Mouse (Mus musculus): ENCODE measurements at regions not wholly inside any gene's neighbourhood (a gene's known extent, or its start where the extent isn't known, plus 50 kb on each side); places are given as distances from the start of the nearest gene placed in this dataset.
"Not testable (repeated sequence)": the region's sequence is repeated elsewhere in the genome, so short reads cannot be mapped to it uniquely, and the experiment has no call there.

GRCm38 (mm10) chr12:106310171-106310570 is 300.1 kb downstream of the Vrk1 start:
- DNase-seq, result no peak

- DNase-seq, result peak in 1 of 2 experiments; percentile 1
Measured at GRCm38 (mm10) chr12:106310585-106311319, 300.7 kb downstream of the Vrk1 start.

GRCm38 (mm10) chr12:106311320-106311825 is 301.3 kb downstream of the Vrk1 start:
- peak in 1 of 2 experiments; percentile 3 for DNase-seq

GRCm38 (mm10) chr12:106311831-106312600 is 302.0 kb downstream of the Vrk1 start:
- no peak for DNase-seq

GRCm38 (mm10) chr12:106317738-106318137 is 307.7 kb downstream of the Vrk1 start:
- no peak for DNase-seq

- no peak for DNase-seq
Measured at GRCm38 (mm10) chr12:106321511-106321910, 311.5 kb downstream of the Vrk1 start.

GRCm38 (mm10) chr12:106326611-106327010 is 316.6 kb downstream of the Vrk1 start:
- DNase-seq, result no peak

GRCm38 (mm10) chr12:106327351-106327750 is 317.3 kb downstream of the Vrk1 start:
- DNase-seq, result no peak

- DNase-seq, result no peak
Measured at GRCm38 (mm10) chr12:106357867-106358266, 347.8 kb downstream of the Vrk1 start.

- not testable (repeated sequence) for DNase-seq
Measured at GRCm38 (mm10) chr12:106361646-106362045, 351.6 kb downstream of the Vrk1 start.

- no peak for DNase-seq
Measured at GRCm38 (mm10) chr12:106374840-106375375, 364.9 kb downstream of the Vrk1 start.

GRCm38 (mm10) chr12:106375886-106376285 is 365.9 kb downstream of the Vrk1 start:
- DNase-seq, result no peak

- no peak for DNase-seq
Measured at GRCm38 (mm10) chr12:106376783-106377182, 366.8 kb downstream of the Vrk1 start.

- no peak for DNase-seq
Measured at GRCm38 (mm10) chr12:106377281-106377680, 367.3 kb downstream of the Vrk1 start.

GRCm38 (mm10) chr12:106377761-106378160 is 367.7 kb downstream of the Vrk1 start:
- DNase-seq, result no peak

- no peak for DNase-seq
Measured at GRCm38 (mm10) chr12:106378303-106379075, 368.5 kb downstream of the Vrk1 start.

GRCm38 (mm10) chr12:106379151-106379594 is 369.1 kb downstream of the Vrk1 start:
- DNase-seq, result no peak

GRCm38 (mm10) chr12:106379779-106380178 is 369.8 kb downstream of the Vrk1 start:
- DNase-seq, result no peak

- no peak for DNase-seq
Measured at GRCm38 (mm10) chr12:106381821-106382220, 371.8 kb downstream of the Vrk1 start.

- DNase-seq, result no peak
Measured at GRCm38 (mm10) chr12:106389214-106389613, 379.2 kb downstream of the Vrk1 start.

GRCm38 (mm10) chr12:106392316-106392715 is 382.3 kb downstream of the Vrk1 start:
- DNase-seq, result no peak

GRCm38 (mm10) chr12:106399085-106399484 is 389.1 kb downstream of the Vrk1 start:
- DNase-seq, result no peak

- no peak for DNase-seq
Measured at GRCm38 (mm10) chr12:106411075-106411474, 401.0 kb downstream of the Vrk1 start.
